Mouse (Mus musculus) erythroblast, embryonic 14.5 days (primary cell): ENCODE results near the gene Tbc1d25.

Source experiments
- GATA1 ChIP-seq: IDR thresholded peaks from 2 replicates; pipeline ENCODE4 v1.6.1; 2012; ENCODE audit warnings: low read length, inconsistent platforms, mixed read lengths
- TAL1 ChIP-seq: IDR thresholded peaks from 3 replicates; pipeline ENCODE4 v1.6.1; 2012; ENCODE audit warnings: low read length, inconsistent platforms, mixed read lengths

DNA sequence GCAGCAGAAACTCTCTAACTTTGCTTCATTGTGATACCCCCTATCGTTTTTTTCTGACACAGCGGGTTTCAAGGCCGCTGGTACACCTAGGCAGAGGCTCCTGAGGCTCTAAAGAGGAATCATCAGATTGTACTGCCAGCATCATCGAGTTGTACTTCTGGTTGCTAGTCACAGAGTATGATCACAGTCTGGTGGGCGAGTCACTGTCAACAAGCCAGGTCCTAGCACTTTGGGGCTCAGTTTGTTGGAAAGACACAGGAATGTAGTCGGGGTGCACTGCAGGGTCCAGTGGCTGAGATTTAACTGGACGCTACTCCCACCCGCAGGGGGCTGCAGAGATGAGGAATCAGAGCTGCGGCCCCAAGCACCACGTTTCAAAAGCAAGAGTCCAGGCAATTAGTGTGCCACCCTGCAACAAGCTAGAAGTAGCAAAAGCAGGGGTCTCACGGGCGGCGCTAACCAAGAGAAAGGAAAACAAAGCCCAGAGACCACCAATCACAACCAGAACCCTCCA is 16.2 kb upstream of the Tbc1d25 start:
- TF ChIP-seq GATA1 (no peak), TAL1 (no peak)
